8 mouse cellular contexts compared by ENCODE assay signal in the genomic region with DNA sequence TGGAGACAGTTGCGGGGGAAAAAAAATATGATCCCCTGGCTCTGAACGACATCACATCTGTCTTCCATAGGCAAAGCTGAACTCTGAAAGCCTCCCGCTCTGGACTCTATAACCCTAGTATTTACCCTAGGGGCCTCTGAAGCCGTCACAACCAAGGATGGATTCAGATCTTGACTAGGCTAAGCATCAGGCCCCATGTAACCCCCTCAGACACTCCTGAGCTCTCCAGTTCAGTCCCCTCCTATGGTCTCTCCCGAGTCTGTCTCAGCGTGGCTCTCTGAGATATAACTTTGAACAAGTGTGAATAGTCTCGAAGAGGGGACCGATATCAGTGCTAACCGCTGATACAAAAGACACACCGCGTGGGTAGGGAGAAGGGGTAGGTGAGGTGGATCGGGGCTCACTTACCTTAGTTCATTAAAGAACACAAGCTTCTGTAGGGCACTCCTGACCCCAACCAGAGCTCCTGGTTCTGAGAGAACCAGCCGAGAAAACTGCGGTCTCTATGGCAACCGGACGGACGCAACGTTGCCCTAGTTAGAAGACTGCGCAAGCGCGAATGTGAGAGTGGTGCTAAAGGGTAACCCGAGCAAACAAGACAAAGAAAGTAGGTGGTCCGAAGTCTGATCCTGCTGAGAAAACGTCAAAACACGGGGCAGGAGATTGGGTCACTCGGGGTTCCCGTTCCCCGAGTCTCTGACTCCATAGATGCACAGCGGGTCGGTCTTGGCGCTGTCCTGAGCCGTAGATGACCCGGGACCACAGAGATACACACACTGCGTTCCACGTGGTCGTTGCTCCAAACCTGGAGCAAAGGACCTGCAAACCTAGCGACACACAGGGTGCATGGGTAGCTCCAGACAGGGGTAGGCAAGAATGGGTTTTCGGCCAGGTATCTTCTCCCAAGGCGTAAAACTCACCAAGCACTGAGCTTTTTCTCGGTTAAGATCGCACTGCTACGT. TPM values are rescaled to one million over a fixed set of nuclear protein-coding genes. Genes with fewer than 3 reads are reported as not detected.
A peak's percentile ranks its signal among the peaks of the same experiment; 100 is the strongest.
DNase-seq lines count a peak whose midpoint lies in the region; ATAC-seq lines count a peak whose summit lies in the region.

No protein-coding gene starts in this region.

- H3K4me3 ChIP-seq in hindbrain, embryonic 16.5 days (ENCODE audit: low read length) = peak overlapping the region; percentile 44
- peak overlapping the region; percentile 52 for H3K4me3 ChIP-seq in lung, embryonic 16.5 days (ENCODE audit: low read length)

- ATAC-seq in frontal cortex, adult (ENCODE audit: low TSS enrichment) = peak; percentile 93
- peak; percentile 96 for ATAC-seq in hindbrain, embryonic 16.5 days
- peak; percentile 75 for ATAC-seq in lung, embryonic 16.5 days (ENCODE audit: low read depth)
- no peak for ATAC-seq in inflammation-experienced regulatory T-cells, adult 6 months

- no peaks in the 10 kb centered on the region for H3K27me3 ChIP-seq in hindbrain, embryonic 16.5 days (replicated peaks; ENCODE audit: control insufficient read depth, insufficient read depth, low read length)
- no peaks in the 10 kb centered on the region for H3K27me3 ChIP-seq in lung, embryonic 16.5 days (ENCODE audit: control insufficient read depth, insufficient read depth, low read depth, low read length)

- H3K36me3 ChIP-seq in hindbrain, embryonic 16.5 days (ENCODE audit: control insufficient read depth, insufficient read depth, low read length) = no peaks in the 10 kb centered on the region
- H3K36me3 ChIP-seq in lung, embryonic 16.5 days (ENCODE audit: control insufficient read depth, insufficient read depth, low read length) = no peaks in the 10 kb centered on the region

- H3K27ac ChIP-seq in hindbrain, embryonic 16.5 days (ENCODE audit: low read depth, low read length) = no peak overlapping the region
- H3K27ac ChIP-seq in lung, embryonic 16.5 days (ENCODE audit: low read length) = no peak overlapping the region

- 8% methylated on average over 42 of the region's 42 CpGs for WGBS in hindbrain, embryonic 16.5 days
- WGBS in lung, embryonic 16.5 days = 8% methylated on average over 42 of the region's 42 CpGs

- H3K9ac ChIP-seq in hindbrain, embryonic 16.5 days (ENCODE audit: low read depth, low read length) = peak overlapping the region; percentile 66
- H3K9ac ChIP-seq in lung, embryonic 16.5 days (ENCODE audit: low read length) = peak overlapping the region; percentile 60

- peak overlapping the region; percentile 86 for H3K4me2 ChIP-seq in hindbrain, embryonic 16.5 days (ENCODE audit: low read length)
- peak overlapping the region; percentile 85 for H3K4me2 ChIP-seq in lung, embryonic 16.5 days (ENCODE audit: low read depth, low read length)

- peaks cover 8% of the 10 kb centered on the region for H3K4me1 ChIP-seq in hindbrain, embryonic 16.5 days (ENCODE audit: control insufficient read depth, insufficient read depth, low read depth, low read length)
- H3K4me1 ChIP-seq in lung, embryonic 16.5 days (replicated peaks; ENCODE audit: control insufficient read depth, insufficient read depth, low read length) = peaks cover 10% of the 10 kb centered on the region

- DNase-seq in ZHBTc4 (ENCODE audit: low read depth, low spot score) = peak; percentile 94
- peak; percentile 40 for DNase-seq in cerebellum, adult 8-10 months
- peak; percentile 31 to 69 for DNase-seq in layer of hippocampus, postnatal 25 days (ENCODE audit: extremely low spot score in 1 of 2, low spot score in 1 of 2)
- peak; percentile 45 for DNase-seq in ovary, postnatal 14 days (ENCODE audit: low spot score)

- no peaks in the 10 kb centered on the region for H3K9me3 ChIP-seq in hindbrain, embryonic 16.5 days (ENCODE audit: control insufficient read depth, low read length)
- H3K9me3 ChIP-seq in lung, embryonic 16.5 days (ENCODE audit: control insufficient read depth, low read length) = no peaks in the 10 kb centered on the region

RNA-seq across cellular contexts. Expression of a gene that starts 0.6 kb away (rescaled TPM):
- polyA plus RNA-seq in hindbrain, embryonic 16.5 days (2015; fragmentation: Nextera tagmentation; extraction: Ambion mirVana) = 9.0 and 9.6 TPM in 2 replicates
- 1 to 10 TPM; 2.7 to 3.1 TPM for total RNA-seq in layer of hippocampus, postnatal 25 days (2021)
- polyA plus RNA-seq in lung, embryonic 16.5 days (2015; fragmentation: Nextera tagmentation; extraction: Ambion mirVana) = 17.8 and 22.4 TPM in 2 replicates
- not detected for polyA plus RNA-seq in inflammation-experienced regulatory T-cells, adult 6 months (2017; shearing (Covaris generic))

RNA-seq across cellular contexts. Expression of a gene that starts 47.4 kb away (rescaled TPM):
- polyA plus RNA-seq in hindbrain, embryonic 16.5 days (2015; fragmentation: Nextera tagmentation; extraction: Ambion mirVana) = not detected in 2 replicates
- total RNA-seq in layer of hippocampus, postnatal 25 days (2021) = not detected
- not detected in 2 replicates for polyA plus RNA-seq in lung, embryonic 16.5 days (2015; fragmentation: Nextera tagmentation; extraction: Ambion mirVana)
- not detected for polyA plus RNA-seq in inflammation-experienced regulatory T-cells, adult 6 months (2017; shearing (Covaris generic))

RNA-seq across cellular contexts. Expression of a gene that starts 49.8 kb away (rescaled TPM):
- polyA plus RNA-seq in hindbrain, embryonic 16.5 days (2015; fragmentation: Nextera tagmentation; extraction: Ambion mirVana) = 12.3 and 12.4 TPM in 2 replicates
- total RNA-seq in layer of hippocampus, postnatal 25 days (2021) = 1 to 10 TPM; 2.0 to 3.0 TPM
- polyA plus RNA-seq in lung, embryonic 16.5 days (2015; fragmentation: Nextera tagmentation; extraction: Ambion mirVana) = 133 and 136 TPM in 2 replicates
- not detected for polyA plus RNA-seq in inflammation-experienced regulatory T-cells, adult 6 months (2017; shearing (Covaris generic))

Comparison
In these comparisons a context has a peak if more than half of its experiments do, and no peak if none do; other contexts are left out.
1. DNase-seq: peak in every context shown above with its lines; median percentile 94 in ZHBTc4; 50 in layer of hippocampus, postnatal 25 days; 45 in ovary, postnatal 14 days; 40 in cerebellum, adult 8-10 months.
2. RNA of a gene that starts 0.6 kb away (polyA plus RNA-seq): 17.8 to 22.4 TPM in lung, embryonic 16.5 days and 9.0 to 9.6 TPM in hindbrain, embryonic 16.5 days; not detected in inflammation-experienced regulatory T-cells, adult 6 months; every median in the first group is over 10 times any median in the second.
3. RNA of a gene that starts 49.8 kb away (polyA plus RNA-seq): 133 to 136 TPM in lung, embryonic 16.5 days and 12.3 to 12.4 TPM in hindbrain, embryonic 16.5 days; not detected in inflammation-experienced regulatory T-cells, adult 6 months; every median in the first group is over 10 times any median in the second.